Mouse (Mus musculus) kidney, embryonic 14.5 days (tissue): Measurements from ENCODE around the gene Sec22c. TPM values are rescaled to one million over a fixed set of nuclear protein-coding genes. Genes with fewer than 3 reads are reported as not detected.

Experiments
- ATAC-seq: fragments of 200-750 bp; cut with Nextera tagmentation; 2 replicates; pipeline ENCODE4 v1.8.0; 2017; ENCODE audit warnings: moderate number of reproducible peaks, mild to moderate bottlenecking, moderate TSS enrichment, moderate library complexity; ENCODE audit not compliant: low FRiP score, low TSS enrichment
- H3K27ac ChIP-seq: fragments of 300-500 bp; sonication (generic); 2 replicates; pipeline ENCODE4 v1.5.1; 2014; ENCODE audit warnings: low read depth, mild to moderate bottlenecking, low read length, moderate library complexity, mixed read lengths
- H3K27me3 ChIP-seq: fragments of 300-500 bp; sonication (generic); 2 replicates; pipeline ENCODE4 v1.6.1; 2014; ENCODE audit warnings: mild to moderate bottlenecking, low read length; ENCODE audit not compliant: control insufficient read depth, insufficient read depth
- H3K36me3 ChIP-seq: fragments of 300-500 bp; sonication (generic); 2 replicates; pipeline ENCODE4 v1.6.1; 2014; ENCODE audit warnings: low read length, mixed read lengths; ENCODE audit not compliant: control insufficient read depth, insufficient read depth
- H3K4me1 ChIP-seq: fragments of 300-500 bp; sonication (generic); 2 replicates; pipeline ENCODE4 v1.6.1; 2014; ENCODE audit warnings: low read length, mixed read lengths; ENCODE audit not compliant: control insufficient read depth, insufficient read depth
- H3K4me2 ChIP-seq: fragments of 300-500 bp; sonication (generic); replicated peaks from 2 replicates; pipeline ENCODE4 v1.6.1; 2014; ENCODE audit warnings: low read depth, mild to moderate bottlenecking, low read length
- H3K4me3 ChIP-seq: fragments of 300-500 bp; sonication (generic); 2 replicates; pipeline ENCODE4 v1.5.1; 2014; ENCODE audit warnings: mild to moderate bottlenecking, low read length
- H3K9ac ChIP-seq: fragments of 300-500 bp; sonication (generic); 2 replicates; pipeline ENCODE4 v1.6.1; 2014; ENCODE audit warnings: low read depth, mild to moderate bottlenecking, low read length, moderate library complexity
- H3K9me3 ChIP-seq: fragments of 300-500 bp; sonication (generic); 2 replicates; pipeline ENCODE4 v1.6.1; 2016; ENCODE audit warnings: low read length; ENCODE audit not compliant: control insufficient read depth
- WGBS: fragments of 180-500 bp; shearing (Covaris S2); extraction: QIAGEN DNeasy Blood & Tissue Kit; methylation state at CpG from one replicate; pipeline ENCODE4 v1.1.7; 2014; 5-methylcytosine and 5-hydroxymethylcytosine counted together
- polyA plus RNA-seq: library from polyadenylated mRNA; unstranded; fragments of >200 nt; fragmentation: Nextera tagmentation; extraction: Ambion mirVana; gene quantifications from 2 replicates; pipeline ENCODE4 v1.2.1, GENCODE M21; 2014

Gene Sec22c
- polyA plus RNA-seq, 1 experiment from 2014 or later, result 12.0 TPM

DNA sequence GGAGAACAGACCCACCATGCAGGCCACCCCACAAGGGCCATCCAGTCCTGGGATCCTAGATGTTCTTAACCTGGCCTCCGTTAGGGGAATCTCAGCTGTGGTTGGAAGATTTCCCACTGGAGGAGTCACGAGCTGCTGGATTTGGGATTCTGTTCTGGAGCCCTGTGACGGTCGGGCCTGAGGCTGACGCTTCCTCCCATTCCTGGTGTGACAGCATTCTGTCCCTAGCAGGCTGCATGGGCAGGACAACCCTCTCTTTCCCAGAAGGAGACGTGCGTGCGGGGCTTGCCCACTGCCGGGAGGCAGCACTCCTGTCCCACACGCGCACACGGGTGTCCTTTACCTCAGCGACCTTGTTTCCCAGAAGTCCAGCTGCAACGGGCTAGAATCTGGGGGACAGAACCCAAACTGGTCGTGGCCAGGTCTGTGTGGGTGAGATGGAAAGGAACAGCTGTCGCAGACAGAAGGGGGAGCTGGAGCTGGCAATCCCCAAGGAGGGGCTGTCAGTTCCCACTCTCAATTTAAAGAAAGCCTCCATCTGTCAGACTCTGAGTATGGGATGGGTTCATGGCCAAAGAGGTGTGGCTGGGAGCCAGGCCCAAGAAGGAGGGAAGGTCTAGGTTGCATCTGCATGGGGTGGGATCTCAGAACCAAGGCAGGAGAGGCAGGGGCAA is 38.2 kb downstream of the Sec22c start:
- Histone ChIP-seq H3K4me3 (no peak overlapping the region), H3K27me3 (peaks cover 30% of the 10 kb centered on the region), H3K9ac (no peak overlapping the region), H3K9me3 (no peaks in the 10 kb centered on the region), H3K27ac (no peak overlapping the region), H3K4me1 (peaks cover 10% of the 10 kb centered on the region; the same call in 1 of the 2 replicates), H3K36me3 (no peaks in the 10 kb centered on the region), H3K4me2 (no peak overlapping the region)
- no peak for ATAC-seq
- 60% methylated on average over 16 of the region's 16 CpGs for WGBS

DNA sequence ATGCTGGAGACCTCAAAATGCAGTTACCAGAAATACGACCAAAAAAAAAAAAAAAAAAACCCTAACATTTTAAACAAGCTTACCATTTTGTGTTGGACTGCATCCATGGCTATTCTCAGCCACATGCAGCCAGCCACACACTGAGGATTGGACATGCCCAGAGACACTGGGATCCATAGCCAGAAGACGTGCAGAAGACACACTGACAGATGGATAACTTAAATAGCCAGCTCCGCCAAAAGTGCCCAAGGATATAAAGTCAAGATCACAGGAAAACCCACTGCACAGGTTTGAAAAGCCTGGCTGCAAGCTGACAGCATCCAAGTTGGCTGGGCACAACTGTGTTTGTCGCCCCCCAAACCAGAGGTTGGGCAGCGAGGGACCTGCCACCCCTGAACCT is 41.2 kb downstream of the Sec22c start:
- Histone ChIP-seq H3K4me2 (no peak overlapping the region), H3K27ac (no peak overlapping the region), H3K4me3 (no peak overlapping the region), H3K4me1 (peaks cover 9% of the 10 kb centered on the region; the same call in 1 of the 2 replicates), H3K9ac (no peak overlapping the region), H3K36me3 (no peaks in the 10 kb centered on the region), H3K27me3 (peaks cover 15% of the 10 kb centered on the region), H3K9me3 (no peaks in the 10 kb centered on the region)
- no peak for ATAC-seq
- 76% methylated on average over 5 of the region's 5 CpGs for WGBS

DNA sequence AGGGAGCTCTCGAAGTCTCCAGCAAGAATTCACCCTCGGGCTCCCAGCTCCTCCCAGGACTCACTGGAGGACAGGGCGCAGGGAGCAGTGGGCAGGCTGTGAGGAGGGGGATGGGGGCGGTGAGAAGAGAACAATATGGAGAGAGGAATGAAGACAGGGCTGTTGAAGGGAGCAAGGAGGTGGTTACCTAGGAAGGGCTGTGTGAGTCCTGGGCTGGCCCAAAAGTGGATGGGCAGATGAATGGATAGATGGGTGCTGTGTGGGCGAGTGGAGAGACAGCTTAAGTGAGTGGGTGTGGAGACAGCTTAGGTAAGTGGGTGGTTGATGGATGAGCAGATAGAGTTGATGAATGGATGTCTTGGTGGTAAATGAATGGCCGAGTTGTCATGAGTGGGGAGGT is 41.8 kb downstream of the Sec22c start:
- no peak for ATAC-seq
- Histone ChIP-seq H3K4me2 (no peak overlapping the region), H3K9me3 (no peaks in the 10 kb centered on the region), H3K9ac (no peak overlapping the region), H3K4me1 (peaks cover 4% of the 10 kb centered on the region; the same call in 1 of the 2 replicates), H3K27me3 (peaks cover 9% of the 10 kb centered on the region), H3K4me3 (no peak overlapping the region), H3K36me3 (no peaks in the 10 kb centered on the region), H3K27ac (no peak overlapping the region)
- 70% methylated on average over 6 of the region's 6 CpGs for WGBS

DNA sequence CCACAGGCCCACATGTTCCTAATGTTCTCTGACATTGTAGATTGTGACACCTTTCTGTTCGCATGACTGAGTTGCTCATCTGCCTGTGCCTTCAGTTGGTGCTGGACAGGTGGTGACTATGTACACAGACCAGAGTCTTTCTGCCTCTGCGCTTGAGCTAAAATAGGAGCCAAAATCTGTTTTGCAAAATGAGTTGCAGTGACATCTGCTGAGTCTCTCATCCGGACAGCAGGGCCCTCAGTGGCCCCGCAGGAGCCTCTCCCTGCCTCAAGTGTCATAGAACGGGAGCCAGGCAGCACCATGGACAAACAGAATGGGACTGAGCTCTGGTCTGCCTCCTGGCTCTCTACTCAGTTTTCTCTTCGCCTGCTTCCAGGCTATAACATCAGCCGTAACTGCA is 45.5 kb downstream of the Sec22c start:
- Histone ChIP-seq H3K4me1 (no peaks in the 10 kb centered on the region), H3K36me3 (no peaks in the 10 kb centered on the region), H3K27ac (no peak overlapping the region), H3K27me3 (no peaks in the 10 kb centered on the region), H3K4me2 (no peak overlapping the region), H3K4me3 (no peak overlapping the region), H3K9me3 (no peaks in the 10 kb centered on the region), H3K9ac (no peak overlapping the region)
- 70% methylated on average over 7 of the region's 7 CpGs for WGBS
- no peak for ATAC-seq

DNA sequence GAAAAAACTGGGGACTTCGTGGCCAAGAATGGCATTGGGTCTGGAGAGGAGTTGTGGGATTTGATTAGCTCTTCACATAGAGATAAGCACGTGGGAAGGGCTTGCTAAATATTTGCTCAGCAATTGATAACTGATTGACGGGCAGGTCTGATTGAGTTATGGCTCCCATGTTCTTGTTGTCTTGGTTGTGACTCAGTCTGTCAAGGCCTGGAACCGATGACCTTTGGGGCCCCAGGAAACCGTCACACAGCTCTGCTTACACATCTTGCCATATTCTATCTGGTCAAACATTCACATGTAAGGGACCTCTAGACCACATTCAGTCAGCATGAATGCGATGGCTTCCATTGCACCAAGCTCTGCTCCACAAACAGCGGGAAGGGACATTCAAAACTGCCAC is 47.0 kb downstream of the Sec22c start:
- H3K4me1 ChIP-seq, result no peaks in the 10 kb centered on the region
- 84% methylated on average over 7 of the region's 7 CpGs for WGBS
- H3K27me3 ChIP-seq, result no peaks in the 10 kb centered on the region
- H3K36me3 ChIP-seq, result no peaks in the 10 kb centered on the region
- H3K9ac ChIP-seq, result no peak overlapping the region
- no peak overlapping the region for H3K4me3 ChIP-seq
- no peaks in the 10 kb centered on the region for H3K9me3 ChIP-seq
- no peak for ATAC-seq
- H3K27ac ChIP-seq, result no peak overlapping the region
- no peak overlapping the region for H3K4me2 ChIP-seq

DNA sequence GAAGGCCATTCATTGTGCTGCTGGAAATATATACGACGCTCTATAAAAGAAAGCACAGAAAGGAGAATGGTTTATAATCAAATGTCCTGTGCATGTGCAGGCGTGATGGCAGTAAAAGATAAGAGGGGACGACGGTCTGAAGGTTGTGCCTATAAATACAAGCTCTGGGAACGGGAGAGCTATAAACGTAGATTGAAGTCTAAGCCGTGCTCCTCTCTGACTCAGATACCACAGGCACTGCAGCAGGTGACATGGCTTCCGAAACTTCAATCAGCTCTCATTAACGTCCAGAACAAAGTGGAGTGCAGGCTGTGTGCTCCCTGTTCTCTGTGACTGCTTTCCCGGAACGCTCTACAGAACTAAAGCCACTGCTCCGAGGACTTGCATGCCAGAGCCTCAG is 48.1 kb downstream of the Sec22c start:
- Histone ChIP-seq H3K9me3 (no peaks in the 10 kb centered on the region), H3K36me3 (no peaks in the 10 kb centered on the region), H3K9ac (no peak overlapping the region), H3K4me3 (no peak overlapping the region), H3K27me3 (no peaks in the 10 kb centered on the region), H3K4me1 (no peaks in the 10 kb centered on the region), H3K27ac (no peak overlapping the region), H3K4me2 (no peak overlapping the region)
- 25% methylated on average over 13 of the region's 13 CpGs for WGBS
- ATAC-seq, result no peak

DNA sequence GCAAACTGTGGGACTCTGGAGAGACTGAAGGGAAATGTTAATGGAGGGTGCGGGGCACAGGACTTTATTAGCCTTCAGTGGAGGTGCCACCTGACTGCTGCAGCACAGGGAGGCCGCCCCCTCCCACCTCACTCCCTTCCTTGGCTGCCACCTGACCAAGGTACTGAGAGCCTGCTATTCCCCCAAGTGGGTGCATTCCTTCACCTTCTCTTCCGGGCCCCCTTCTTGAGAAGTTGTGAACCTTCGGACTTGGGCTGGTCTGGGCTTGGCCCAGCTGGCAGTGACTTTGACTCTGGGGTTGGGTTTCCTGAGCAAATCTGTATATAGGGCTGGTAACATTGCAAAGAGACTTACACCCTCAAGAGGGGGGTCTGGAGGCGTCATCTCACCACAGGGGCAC is 49.0 kb downstream of the Sec22c start:
- Histone ChIP-seq H3K36me3 (no peaks in the 10 kb centered on the region), H3K4me2 (no peak overlapping the region), H3K27me3 (no peaks in the 10 kb centered on the region), H3K9me3 (no peaks in the 10 kb centered on the region), H3K4me1 (no peaks in the 10 kb centered on the region), H3K27ac (no peak overlapping the region), H3K4me3 (no peak overlapping the region), H3K9ac (no peak overlapping the region)
- WGBS, result 78% methylated on average over 5 of the region's 5 CpGs
- no peak for ATAC-seq

DNA sequence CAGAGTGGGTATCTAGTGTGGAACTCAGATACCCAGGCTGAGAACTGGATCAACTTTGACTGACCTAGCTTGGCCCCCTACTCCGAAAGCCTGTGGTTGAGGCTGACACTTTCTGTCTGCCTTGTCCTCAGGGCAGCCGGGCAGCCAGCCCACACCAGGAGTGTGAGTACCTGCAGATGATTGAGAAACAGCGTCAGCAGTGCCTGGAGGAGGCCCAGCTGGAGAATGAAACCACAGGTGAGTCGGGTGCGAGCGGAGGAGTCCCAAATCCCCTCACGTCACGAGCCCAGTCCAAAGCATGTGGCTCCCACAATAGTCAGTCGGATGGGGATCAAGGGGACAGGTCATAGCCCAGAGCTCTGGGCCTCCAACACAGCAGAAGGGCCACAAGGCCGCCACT is 51.6 kb downstream of the Sec22c start:
- no peak overlapping the region for H3K27ac ChIP-seq
- no peak overlapping the region for H3K4me2 ChIP-seq
- H3K4me1 ChIP-seq, result no peaks in the 10 kb centered on the region
- no peaks in the 10 kb centered on the region for H3K27me3 ChIP-seq
- no peak for ATAC-seq
- H3K9me3 ChIP-seq, result no peaks in the 10 kb centered on the region
- H3K9ac ChIP-seq, result no peak overlapping the region
- 85% methylated on average over 10 of the region's 10 CpGs for WGBS
- no peaks in the 10 kb centered on the region for H3K36me3 ChIP-seq
- no peak overlapping the region for H3K4me3 ChIP-seq

DNA sequence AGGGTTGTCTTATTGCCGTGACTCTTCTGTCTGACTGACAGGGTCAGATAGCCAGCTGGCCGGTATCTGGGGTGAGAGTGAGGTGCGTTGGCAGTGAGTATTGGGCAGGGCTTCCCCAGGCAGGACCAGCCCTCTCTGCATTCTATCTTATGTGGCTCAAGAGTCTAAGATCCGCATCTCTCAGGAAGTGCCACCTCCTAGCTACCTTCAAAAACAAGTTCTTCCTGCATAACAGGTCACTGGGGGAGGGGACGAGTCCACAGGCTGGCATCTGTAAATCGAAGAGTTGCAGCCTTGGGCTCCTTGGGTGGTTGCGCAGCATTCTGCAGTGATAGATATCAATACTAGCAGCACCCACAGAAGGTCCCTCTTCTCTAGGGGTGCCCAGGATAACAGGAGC is 58.3 kb downstream of the Sec22c start:
- H3K9me3 ChIP-seq, result no peaks in the 10 kb centered on the region
- WGBS, result 69% methylated on average over 7 of the region's 7 CpGs
- peaks cover 23% of the 10 kb centered on the region for H3K27me3 ChIP-seq
- H3K4me2 ChIP-seq, result no peak overlapping the region
- H3K36me3 ChIP-seq, result no peaks in the 10 kb centered on the region
- no peak overlapping the region for H3K9ac ChIP-seq
- peaks cover 5% of the 10 kb centered on the region; the same call in 1 of the 2 replicates for H3K4me1 ChIP-seq
- no peak overlapping the region for H3K4me3 ChIP-seq
- no peak for ATAC-seq
- no peak overlapping the region for H3K27ac ChIP-seq
